Comparison of ENCODE assay signal across 1 mouse cellular context in the genomic region with DNA sequence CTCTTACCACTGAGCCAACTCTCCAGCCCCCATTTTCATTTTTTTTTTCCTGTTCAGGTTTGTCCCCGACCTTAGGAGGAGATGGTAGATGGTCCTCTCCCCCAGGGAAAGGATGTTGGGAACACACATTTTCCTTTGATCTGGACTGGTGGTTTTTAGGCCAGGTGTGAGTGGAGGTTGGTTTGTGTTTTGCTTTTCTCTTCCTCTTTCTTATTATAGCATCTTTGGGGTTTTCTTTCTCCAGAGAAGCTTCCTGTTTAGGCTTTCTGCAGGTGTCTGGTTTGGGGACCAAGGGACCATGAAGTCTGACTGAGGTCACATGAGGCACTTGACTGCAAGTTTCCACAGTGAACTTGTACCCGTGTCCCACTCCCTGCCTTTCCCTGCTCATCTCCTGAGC.
TF ChIP-seq lines count a peak whose summit lies in the region.

No protein-coding gene starts in this region.

TF ChIP-seq in CH12.LX, 34 proteins besides CTCF, POLR2A, EP300 and RAD21:
- TF ChIP-seq E2F4 (IDR thresholded peaks at IDR 0.05; ENCODE audit: insufficient replicate concordance, low read depth, low read length) (peak; percentile 29; the same call in 1 of the 2 replicates), MEF2A (IDR thresholded peaks at IDR 0.05; ENCODE audit: borderline replicate concordance, low read depth, low read length) (peak; percentile 99), ZMIZ1 (IDR thresholded peaks at IDR 0.05; ENCODE audit: low read depth, low read length) (no peak), RCOR1 (conservative IDR thresholded peaks at IDR 0.05; ENCODE audit: low read depth, low read length) (peak; percentile 46; the same call in 1 of the 2 replicates), MYC (IDR thresholded peaks at IDR 0.05; ENCODE audit: low read depth, low read length) (peak; percentile 67; the same call in 1 of the 2 replicates), USF1 (IDR thresholded peaks at IDR 0.05; ENCODE audit: low read depth, low read length) (peak; percentile 59), USF2 (conservative IDR thresholded peaks at IDR 0.05; ENCODE audit: low read depth, low read length) (peak; percentile 60), ZNF384 (IDR thresholded peaks at IDR 0.05; ENCODE audit: low read depth, low read length) (peak; percentile 80), JUND (conservative IDR thresholded peaks at IDR 0.05; ENCODE audit: low read depth, low read length) (peak; percentile 61; the same call in 1 of the 2 replicates), MAFK (IDR thresholded peaks at IDR 0.05; ENCODE audit: insufficient replicate concordance, low read length) (peak; percentile 84), MAZ (IDR thresholded peaks at IDR 0.05; ENCODE audit: low read depth, low read length) (0 out of 2 replicates have a peak, but pooled peaks have one; percentile 72), TBP (conservative IDR thresholded peaks at IDR 0.05; ENCODE audit: low read depth, low read length) (no peak), ELF1 (IDR thresholded peaks at IDR 0.05; ENCODE audit: low read depth, low read length) (no peak), JUN (IDR thresholded peaks at IDR 0.05; ENCODE audit: insufficient read depth, low read depth, low read length) (peak; percentile 75), ETS1 (conservative IDR thresholded peaks at IDR 0.05; ENCODE audit: low read depth, low read length) (peak; percentile 95), SIN3A (IDR thresholded peaks at IDR 0.05; ENCODE audit: low read length) (peak; percentile 43), IRF4 (IDR thresholded peaks at IDR 0.05; ENCODE audit: low read depth, low read length) (peak; percentile 89), KAT2A (IDR thresholded peaks at IDR 0.05; ENCODE audit: insufficient replicate concordance, low read length) (no peak), SMC3 (IDR thresholded peaks at IDR 0.05; ENCODE audit: low read depth, low read length) (no peak), CHD1 (IDR thresholded peaks at IDR 0.05; ENCODE audit: low read depth, low read length) (no peak), ZC3H11A (IDR thresholded peaks at IDR 0.05; ENCODE audit: low read depth, low read length) (no peak), BHLHE40 (IDR thresholded peaks at IDR 0.05; ENCODE audit: low read depth, low read length) (peak; percentile 98), TCF12 (IDR thresholded peaks at IDR 0.05; ENCODE audit: low read depth, low read length) (peak; percentile 99), CHD2 (IDR thresholded peaks at IDR 0.05; ENCODE audit: low read length) (peak; percentile 90)
